Mouse (Mus musculus): ENCODE measurements at regions not wholly inside any gene's neighbourhood (a gene's known extent, or its start where the extent isn't known, plus 50 kb on each side); places are given as distances from the start of the nearest gene placed in this dataset.

GRCm38 (mm10) chr7:77988177-77988576 is 749.6 kb downstream of the Ntrk3 start:
- DNase-seq (ENCODE audit: low read depth, low spot score): no peak

DNA sequence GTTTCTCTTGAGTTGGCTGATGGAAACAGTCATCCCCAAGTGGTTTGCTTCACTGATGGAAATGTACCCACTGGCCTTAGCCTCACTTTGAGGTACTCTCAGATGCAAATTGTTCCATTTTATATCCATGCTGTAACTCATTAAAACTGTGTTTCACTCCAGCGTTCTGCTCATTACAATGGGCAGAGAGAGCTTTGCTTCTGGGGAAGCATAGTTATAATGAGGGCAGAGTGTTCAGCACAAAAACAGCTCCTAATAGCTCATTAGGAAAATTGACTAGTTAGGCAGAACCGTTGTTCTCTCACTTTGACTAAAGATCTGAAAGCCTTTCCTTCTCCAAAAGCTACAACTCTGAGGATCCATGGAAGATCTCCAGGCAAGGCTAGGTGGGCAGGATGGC is 771.2 kb downstream of the Ntrk3 start:
- DNase-seq (ENCODE audit: low read depth, low spot score): no peak

DNA sequence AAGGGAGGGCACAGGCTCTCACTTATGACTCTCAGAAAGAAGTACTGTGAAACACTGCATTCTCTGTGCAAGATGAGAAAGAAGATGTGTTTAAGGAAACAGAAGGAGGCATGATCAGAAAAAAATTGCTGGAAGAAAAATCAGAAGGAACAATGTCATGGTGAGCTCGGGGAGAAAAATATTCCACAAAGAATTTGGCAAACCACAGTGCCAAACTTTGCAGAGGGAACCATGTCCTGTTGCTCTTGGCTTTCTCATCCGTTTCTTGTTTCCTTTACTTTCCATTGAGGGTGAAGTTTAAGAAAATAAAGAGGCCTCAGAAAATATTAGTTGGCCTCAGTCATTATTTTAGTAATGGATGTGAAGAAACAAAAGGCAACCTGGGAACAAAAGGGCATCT is 804.4 kb downstream of the Ntrk3 start:
- no peak for DNase-seq (ENCODE audit: low read depth, low spot score)

GRCm38 (mm10) chr7:77928479-77929467 is 809.0 kb downstream of the Ntrk3 start:
- no peak for DNase-seq (ENCODE audit: low read depth, low spot score)

GRCm38 (mm10) chr7:77899231-77899630 is 838.6 kb downstream of the Ntrk3 start:
- no peak for DNase-seq (ENCODE audit: low read depth, low spot score)

DNA sequence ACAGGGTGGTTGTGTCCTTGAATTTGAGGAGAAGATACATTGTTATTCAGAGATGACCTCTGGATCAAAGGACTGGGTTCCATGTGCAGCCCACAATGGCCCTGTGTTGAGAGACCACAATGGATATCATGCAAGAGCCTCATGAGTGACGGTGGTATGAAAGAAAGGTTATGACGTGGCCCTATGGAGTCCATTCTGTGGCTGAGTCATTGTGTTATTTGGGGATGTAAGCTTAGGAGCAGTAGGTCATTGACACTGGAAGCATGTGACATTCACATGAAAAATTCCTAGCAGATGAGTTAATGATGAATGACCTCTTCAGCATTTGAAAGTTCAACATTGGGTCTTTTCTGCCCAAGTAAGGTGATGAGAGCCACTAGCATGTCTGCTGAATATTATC is 849.3 kb downstream of the Ntrk3 start:
- DNase-seq (ENCODE audit: low read depth, low spot score): no peak

DNA sequence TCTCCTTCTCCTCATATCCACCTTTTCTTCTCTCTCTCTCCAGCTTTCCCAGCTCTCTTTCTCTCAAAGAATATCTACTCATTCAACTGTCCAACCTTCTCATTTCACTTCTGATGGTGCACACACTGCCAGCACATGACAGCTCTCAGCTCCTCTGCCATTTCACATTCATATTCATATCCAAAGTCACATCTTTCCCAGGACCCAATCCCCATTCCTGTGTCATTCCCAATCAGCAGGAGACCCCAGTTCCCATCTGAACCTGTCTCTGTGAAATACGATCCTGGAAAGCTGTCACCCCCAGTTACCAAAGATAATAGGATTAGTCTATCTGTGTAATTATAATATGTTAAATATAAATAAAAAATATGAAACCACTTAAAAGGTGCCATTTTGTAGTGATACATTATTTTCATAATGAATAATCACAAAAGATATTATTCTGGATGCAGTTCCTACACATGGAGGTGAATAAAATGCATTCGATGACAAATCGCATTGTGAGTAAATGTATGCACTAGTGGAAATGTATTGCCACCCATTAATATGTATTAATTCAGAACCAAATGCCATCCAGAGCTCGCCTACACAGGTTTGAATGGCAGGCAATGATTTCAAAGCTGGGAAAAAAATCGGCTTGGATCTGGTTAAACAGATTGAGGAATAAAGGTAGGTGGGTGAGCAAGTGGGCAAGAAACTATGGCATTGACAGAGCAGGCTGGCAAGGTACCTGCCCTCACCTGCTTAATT is 855.0 kb downstream of the Ntrk3 start:
- DNase-seq (ENCODE audit: low read depth, low spot score): no peak

DNA sequence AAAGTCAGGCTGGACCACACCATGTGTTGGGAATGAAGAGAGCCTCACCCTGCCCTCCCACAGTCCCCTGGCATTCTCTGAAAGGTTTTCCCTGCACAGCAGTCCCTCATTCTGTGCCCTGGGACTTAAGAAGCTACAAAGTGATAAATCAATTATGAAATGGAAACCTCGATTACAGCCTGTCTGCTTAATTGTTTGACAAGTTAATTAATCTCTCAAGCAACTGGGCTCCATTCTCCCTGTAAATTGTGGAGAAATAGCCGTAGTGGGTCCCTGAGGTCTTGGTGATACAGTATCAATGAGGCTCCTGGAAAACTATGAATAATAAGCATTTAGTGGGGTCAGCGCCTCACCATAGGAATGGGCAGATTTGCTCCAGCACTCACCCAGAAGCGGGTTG is 870.3 kb downstream of the Ntrk3 start:
- no peak for DNase-seq (ENCODE audit: low read depth, low spot score)

DNA sequence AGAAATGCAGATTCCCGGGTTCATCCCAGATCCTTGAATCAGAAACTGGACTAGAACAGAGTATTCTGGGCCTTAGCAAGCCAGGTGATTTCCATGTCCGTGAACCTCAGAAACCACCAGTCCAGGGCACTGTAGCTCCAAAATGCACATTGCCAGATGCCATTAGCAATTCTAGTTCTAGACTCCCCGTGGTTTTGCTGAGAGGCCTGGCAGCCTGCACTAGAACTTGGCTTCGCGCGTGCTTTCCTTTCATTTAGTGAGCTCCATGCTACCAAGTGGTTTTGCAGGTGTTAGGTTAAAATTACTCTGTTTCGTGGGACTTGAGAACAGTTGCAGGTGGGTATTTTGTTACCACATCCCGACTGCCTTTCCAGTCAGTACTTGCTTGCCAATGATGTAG is 876.0 kb downstream of the Ntrk3 start:
- DNase-seq (ENCODE audit: low read depth, low spot score): no peak

DNA sequence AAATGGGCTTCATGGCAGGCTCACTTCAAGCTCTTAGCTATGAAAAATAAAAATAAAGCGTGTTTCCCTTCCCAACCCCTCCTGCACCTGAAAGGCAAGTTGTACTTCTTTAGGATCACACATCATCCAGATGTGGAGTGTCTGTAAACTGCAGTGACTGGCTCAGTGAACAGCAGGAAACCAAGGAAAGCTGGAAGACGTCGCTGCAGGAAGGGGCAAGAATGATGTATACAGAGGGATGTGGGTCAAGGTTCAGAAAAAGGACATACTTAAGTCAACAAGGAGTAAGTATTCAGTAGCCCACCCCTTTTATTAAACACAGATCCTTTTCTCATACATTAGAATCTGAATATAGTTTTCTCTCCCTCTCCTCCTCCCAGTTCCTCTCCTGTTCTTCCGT is 879.4 kb downstream of the Ntrk3 start:
- no peak for DNase-seq (ENCODE audit: low read depth, low spot score)

DNA sequence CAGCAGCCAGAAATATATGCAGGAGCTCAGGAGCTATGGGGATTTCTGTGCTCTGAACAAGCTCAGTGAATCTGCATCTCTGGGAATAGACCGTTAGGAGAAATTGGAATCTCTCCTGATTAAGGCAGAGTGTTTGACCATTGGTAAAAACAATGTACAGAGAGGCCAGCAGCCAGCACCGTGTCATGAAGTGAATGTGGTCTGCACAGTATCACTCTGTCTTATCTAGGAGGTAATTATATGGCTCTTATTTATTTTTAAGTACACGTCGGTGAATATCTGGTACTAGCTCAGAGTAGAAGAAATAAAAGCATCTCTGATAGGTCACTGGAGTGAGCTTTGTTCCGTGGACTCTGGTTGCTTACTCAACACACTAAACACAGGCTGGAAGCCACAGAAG is 879.8 kb downstream of the Ntrk3 start:
- DNase-seq (ENCODE audit: low read depth, low spot score): no peak

DNA sequence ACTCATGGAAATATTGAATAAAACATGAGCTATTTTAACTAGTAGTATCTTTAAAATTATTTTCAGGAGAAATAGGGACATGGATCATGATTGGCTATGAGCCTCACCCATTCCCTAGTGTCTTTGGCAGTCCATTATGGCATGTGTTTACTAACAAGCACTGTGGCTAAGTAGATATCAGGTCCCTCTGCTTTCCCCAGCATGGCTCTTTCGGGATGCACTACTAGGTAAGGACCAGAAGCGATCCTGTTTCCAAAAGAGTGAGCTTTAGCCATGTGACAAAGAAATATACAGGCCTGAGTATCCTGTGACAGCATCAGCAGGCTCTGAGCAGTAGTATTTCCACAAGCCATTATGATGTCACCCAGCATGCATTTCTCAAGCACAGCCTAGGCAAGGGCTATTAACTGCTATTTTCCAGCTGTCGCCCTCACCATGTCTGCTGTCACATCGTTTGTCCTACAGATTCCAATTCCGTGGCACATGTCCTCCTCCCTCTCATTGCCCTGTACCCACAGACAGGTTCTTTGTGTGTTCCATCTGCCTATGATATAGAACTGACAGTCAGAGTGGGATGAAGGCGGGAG is 882.1 kb downstream of the Ntrk3 start:
- no peak for DNase-seq (ENCODE audit: low read depth, low spot score)

DNA sequence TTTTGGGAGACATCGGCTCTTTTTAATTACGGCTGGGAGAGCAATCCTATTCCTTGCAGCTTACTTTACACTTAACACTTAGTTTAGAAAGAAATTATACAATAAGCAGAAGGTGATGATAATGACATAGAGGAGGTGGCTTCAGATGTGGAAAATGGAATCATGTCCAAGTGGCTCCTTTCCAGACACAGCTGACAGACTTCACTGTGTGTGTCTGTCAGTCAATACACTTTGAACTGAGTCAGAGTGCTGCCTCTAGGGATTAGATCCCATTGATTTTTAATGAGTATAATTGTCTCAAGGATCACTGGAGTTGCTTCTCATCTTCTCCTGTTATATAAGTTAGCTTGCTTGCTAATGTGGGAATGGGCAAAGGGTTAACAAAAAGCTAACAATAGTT is 882.7 kb downstream of the Ntrk3 start:
- DNase-seq (ENCODE audit: low read depth, low spot score): no peak

DNA sequence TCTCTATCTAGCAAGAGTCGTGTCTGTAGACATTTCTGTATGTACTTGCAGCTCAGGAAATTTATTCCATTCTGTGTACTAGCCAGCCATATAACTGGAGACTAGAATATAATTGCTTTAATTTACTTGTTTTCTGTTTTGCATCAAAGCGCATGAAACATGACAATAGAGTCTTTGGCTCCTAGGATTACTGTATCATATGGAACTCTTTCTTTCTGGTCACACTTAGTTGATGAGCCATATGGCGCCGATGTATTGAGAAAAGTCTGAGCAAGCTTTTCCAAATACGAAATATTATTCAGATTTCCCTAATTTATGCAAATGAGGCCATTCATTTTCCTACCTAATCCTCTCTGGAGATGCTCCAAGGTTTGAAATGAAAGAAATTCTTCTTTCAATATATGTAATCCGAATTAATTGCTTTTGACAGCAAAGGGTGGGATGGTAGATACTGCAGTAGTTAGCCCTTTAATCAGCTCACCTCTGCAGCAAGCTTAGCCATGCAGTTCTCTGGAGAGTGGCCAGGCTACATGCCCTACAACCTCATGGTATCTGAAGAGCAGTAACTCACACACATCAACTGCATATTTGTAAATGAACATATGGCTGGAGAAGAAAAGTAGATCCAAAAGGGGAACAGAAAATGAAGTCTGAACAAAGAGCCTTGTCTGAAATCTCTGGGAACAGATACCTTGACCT is 913.4 kb downstream of the Ntrk3 start:
- DNase-seq (ENCODE audit: low read depth, low spot score): no peak

DNA sequence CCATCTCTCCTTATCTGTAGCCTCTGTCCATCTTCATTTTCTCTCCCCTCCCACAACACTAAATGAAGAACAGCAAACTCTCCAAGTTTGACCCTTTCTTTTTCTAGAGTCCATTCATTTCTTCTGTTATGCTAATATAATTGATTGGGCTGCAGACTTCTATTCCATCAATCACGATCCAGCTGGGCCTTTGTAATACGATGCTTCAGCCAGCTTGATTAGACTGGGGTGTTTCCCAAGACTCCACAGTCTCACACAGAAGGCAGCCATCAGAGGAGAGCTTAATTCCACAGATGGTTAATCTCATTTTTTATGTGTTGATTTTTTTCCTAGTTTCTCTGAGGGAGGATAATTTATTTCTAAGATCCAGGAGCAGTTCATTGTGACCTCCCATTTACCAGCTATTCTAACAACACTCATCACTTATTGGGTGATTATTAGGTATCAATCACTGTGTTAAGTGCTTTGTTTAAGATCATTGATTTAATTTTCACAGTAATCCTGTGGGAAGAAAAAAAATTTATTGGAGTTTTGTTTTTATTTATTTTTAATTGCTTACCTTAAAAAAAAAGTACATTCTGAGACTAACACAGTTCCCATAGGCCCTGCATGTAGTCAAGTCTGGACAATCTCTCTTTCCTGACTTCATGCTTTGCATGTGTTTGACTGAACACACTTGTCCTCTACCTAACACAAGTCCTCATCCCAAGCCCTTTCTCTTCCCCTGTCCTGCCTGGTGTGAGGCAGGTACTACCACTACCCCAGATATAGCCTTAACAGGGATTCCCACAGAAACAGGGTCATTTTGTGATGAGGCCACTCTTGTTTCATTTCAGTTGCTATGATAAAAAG is 925.5 kb downstream of the Ntrk3 start:
- no peak for DNase-seq (ENCODE audit: low read depth, low spot score)

DNA sequence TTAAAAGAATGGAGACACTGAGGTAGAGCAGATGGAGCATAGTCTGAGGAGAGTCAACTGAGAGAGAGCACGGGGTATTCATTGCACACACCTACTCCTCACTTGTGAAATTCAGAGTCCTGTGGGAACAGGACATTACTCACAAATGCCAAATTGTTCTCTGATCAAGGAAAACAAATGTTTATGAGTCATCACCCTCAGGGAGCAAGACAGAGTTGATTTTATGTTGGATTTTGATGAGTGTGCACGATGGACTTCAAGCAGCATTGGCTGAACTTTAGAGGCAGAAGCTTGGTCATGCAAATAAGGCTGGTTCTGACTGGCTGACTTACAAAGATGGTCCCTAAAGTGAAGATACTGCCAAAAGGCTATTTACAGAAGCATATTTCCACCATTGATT is 951.0 kb downstream of the Ntrk3 start:
- DNase-seq (ENCODE audit: low read depth, low spot score): no peak

DNA sequence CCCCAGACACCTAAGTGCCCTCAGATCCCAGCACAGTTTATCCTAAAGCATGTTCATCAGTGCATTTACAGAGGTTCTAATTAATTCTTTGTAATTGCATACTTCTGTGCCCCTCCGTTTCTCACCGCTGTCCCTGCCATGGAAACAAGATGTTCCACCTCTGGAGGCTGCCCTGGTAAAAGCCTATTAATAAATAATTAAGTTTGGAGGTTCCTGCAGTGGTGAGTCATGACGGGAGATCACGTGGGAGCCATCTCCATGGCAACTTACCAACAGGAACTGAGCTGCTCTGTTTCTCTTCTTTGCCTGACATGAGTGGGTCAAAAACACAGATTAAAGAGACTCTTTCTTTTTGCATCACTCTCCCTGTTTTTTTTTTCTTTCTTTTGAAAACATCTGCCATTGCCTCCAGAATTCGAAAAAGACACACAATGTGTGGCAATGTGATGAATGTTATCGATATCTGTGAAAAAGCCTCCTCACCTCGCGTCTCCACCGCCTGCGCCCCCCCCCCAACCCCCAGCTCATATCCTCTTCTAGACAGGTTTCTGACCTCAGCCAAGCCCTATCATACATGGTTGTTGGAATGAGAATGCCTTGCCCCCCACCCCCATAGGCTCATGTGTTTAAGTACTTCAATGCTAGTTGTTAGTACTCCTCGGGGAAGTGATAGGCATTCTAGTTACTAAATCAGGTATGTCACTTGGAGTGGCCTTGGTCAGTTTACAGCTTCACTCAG is 965.9 kb downstream of the Ntrk3 start:
- peak; percentile 2 for DNase-seq (ENCODE audit: low read depth, low spot score)

DNA sequence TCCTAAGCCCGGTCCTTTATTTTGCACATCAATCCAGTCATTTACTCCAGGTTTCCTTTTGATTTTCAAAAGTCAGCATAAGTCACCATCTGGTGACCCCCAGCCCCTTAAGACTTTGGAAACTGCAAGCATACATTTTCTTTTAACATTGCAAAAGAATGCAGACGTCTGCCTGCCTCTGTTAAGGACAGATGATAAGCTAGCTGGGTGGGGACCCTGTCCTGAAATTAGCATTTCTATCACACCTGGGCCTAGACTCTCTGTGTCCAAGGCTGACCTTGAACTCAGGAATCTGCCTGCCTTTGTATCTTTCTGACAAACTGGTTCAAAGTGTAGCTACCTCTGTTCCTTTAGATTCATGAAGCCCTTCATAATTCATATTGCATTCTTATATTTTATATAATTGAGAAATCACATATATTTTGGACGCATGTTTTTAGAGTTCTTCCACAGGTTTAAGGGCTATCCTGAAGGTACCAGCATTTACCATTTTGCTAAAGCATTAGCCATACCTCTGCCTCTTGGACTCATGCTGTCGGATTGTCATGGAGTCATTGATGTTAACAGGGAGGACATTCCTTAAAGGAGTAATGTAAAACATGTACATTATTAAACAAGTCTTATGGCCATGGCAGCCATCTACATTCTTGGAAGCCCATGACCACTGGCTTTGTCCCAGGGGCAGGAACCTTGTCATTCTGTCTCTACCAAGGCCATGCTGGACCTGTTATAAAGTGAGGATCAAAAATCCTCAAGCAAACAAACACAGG is 998.6 kb downstream of the Ntrk3 start:
- no peak for DNase-seq (ENCODE audit: low read depth, low spot score)

Data from retina, adult 2 months (tissue).